Mouse (Mus musculus) spleen, adult 18-20 months (tissue): ENCODE measurements around the gene Dnajc4.

ENCODE experiments used
- DNase-seq, 2 experiments: peaks; one replicate each; pipeline ENCODE4 v3.0.0; 2022; ENCODE audit warnings: mixed read lengths in 2 of 2

Gene Dnajc4

GRCm38 (mm10) chr19:6992011-6992858 is at the start of gene Dnajc4:
Dnajc4 (minus strand) TSS chr19:6992572.
- peak; percentile 94 to 95 for DNase-seq

- DNase-seq = no peak
Measured at GRCm38 (mm10) chr19:7041171-7041570, 48.8 kb upstream of the Dnajc4 start.

- no peak for DNase-seq
Measured at GRCm38 (mm10) chr19:7040637-7041130, 48.3 kb upstream of the Dnajc4 start.

- peak; percentile 94 to 98 for DNase-seq
Measured at GRCm38 (mm10) chr19:7039841-7040636, 47.7 kb upstream of the Dnajc4 start, which contains the start of gene Stip1. Stip1 (minus strand) TSS chr19:7039967.

GRCm38 (mm10) chr19:7039088-7039720 is 46.8 kb upstream of the Dnajc4 start:
- DNase-seq = peak in 1 of 2 experiments; percentile 50

GRCm38 (mm10) chr19:7034006-7034405 is 41.6 kb upstream of the Dnajc4 start:
- no peak for DNase-seq

GRCm38 (mm10) chr19:7029531-7029930 is 37.2 kb upstream of the Dnajc4 start:
- no peak for DNase-seq

GRCm38 (mm10) chr19:7020224-7020641 is 27.9 kb upstream of the Dnajc4 start:
- DNase-seq = peak; percentile 47 to 67

GRCm38 (mm10) chr19:7019191-7019590 is 26.8 kb upstream of the Dnajc4 start, which contains the start of gene Fermt3:
Fermt3 (minus strand) TSS chr19:7019469.
- peak; percentile 76 for DNase-seq

GRCm38 (mm10) chr19:7018546-7018945 is 26.2 kb upstream of the Dnajc4 start:
- DNase-seq = no peak

GRCm38 (mm10) chr19:7017541-7018457 is 25.4 kb upstream of the Dnajc4 start:
- DNase-seq = peak; percentile 57

GRCm38 (mm10) chr19:7014481-7015135 is 22.2 kb upstream of the Dnajc4 start:
- no peak for DNase-seq

- DNase-seq = no peak
Measured at GRCm38 (mm10) chr19:7013984-7014383, 21.6 kb upstream of the Dnajc4 start.

GRCm38 (mm10) chr19:7012426-7012825 is 20.1 kb upstream of the Dnajc4 start:
- no peak for DNase-seq

- no peak for DNase-seq
Measured at GRCm38 (mm10) chr19:7006892-7007593, 14.7 kb upstream of the Dnajc4 start.

GRCm38 (mm10) chr19:6999360-7000063 is 7.1 kb upstream of the Dnajc4 start:
- no peak for DNase-seq

- DNase-seq = no peak
Measured at GRCm38 (mm10) chr19:6997721-6998290, 5.4 kb upstream of the Dnajc4 start.

GRCm38 (mm10) chr19:6996006-6996405 is 3.6 kb upstream of the Dnajc4 start, which contains the start of the genes Nudt22 and Trpt1:
Nudt22 (minus strand) TSS chr19:6996117.
Trpt1 (plus strand) TSS chr19:6996131.
- peak; percentile 55 to 66 for DNase-seq
